8 mouse cellular contexts compared by ENCODE assay signal in genomic region chr11:88728508-88728890, GRCm38 (mm10). TPM values are rescaled to one million over a fixed set of nuclear protein-coding genes. Genes with fewer than 3 reads are reported as not detected.
DNase-seq lines count a peak whose midpoint lies in the region; TF ChIP-seq lines count a peak whose summit lies in the region.

No protein-coding gene starts in this region.

- DNase-seq in 416B (ENCODE audit: low read depth) = peak; percentile 69
- peak; percentile 71 for DNase-seq in Muller cell, postnatal 12 days (ENCODE audit: inconsistent ontology term)
- DNase-seq in cerebellum, postnatal 14 days = peak; percentile 88 to 90
- peak; percentile 79 for DNase-seq in gastrocnemius, postnatal 10 days
- peak; percentile 74 for DNase-seq in kidney, postnatal 14 days
- peak; percentile 75 for DNase-seq in lung, adult 2 months
- DNase-seq in retina, postnatal 1 day = peak; percentile 82
- DNase-seq in urinary bladder, adult 2 months (ENCODE audit: low spot score) = peak; percentile 48

- WGBS in lung, adult 2 months = 2% methylated on average over 6 of the region's 6 CpGs

- H3K4me3 ChIP-seq in lung, adult 2 months (replicated peaks; ENCODE audit: extremely low read depth, low read depth, low read length) = no peak overlapping the region

- TF ChIP-seq POLR2A in lung, adult 2 months (IDR thresholded peaks at IDR 0.05; ENCODE audit: borderline replicate concordance, extremely low read depth, low read depth, low read length) = no peak

- peak; percentile 95 for TF ChIP-seq CTCF in lung, adult 2 months (IDR thresholded peaks at IDR 0.05; ENCODE audit: insufficient read depth, low read length)

- no peaks in the 10 kb centered on the region for H3K4me1 ChIP-seq in lung, adult 2 months (ENCODE audit: control insufficient read depth, insufficient read depth, low read length)

RNA-seq across cellular contexts. Expression of gene Msi2, which starts 10.2 kb away (rescaled TPM):
- 100 to 1,000 TPM; 186 to 195 TPM for total RNA-seq in gastrocnemius, postnatal 10 days (2021)
- 28.6 and 29.5 TPM in 2 replicates for polyA plus RNA-seq in lung, adult 2 months (2012; rRNA removed)
- polyA plus RNA-seq in urinary bladder, adult 2 months (2012; rRNA removed) = 44.7 and 47.1 TPM in 2 replicates
